Mouse (Mus musculus) retina, postnatal 1 day (tissue): ENCODE results near the gene Nav2.

ENCODE experiments used
- DNase-seq: peaks from one replicate; pipeline ENCODE4 v3.0.0-alpha.2; 2012

Nav2 gene

GRCm38 (mm10) chr7:49341151-49341918 lies 432.8 kb downstream of the Nav2 start:
- DNase-seq, result peak; percentile 57

GRCm38 (mm10) chr7:49341919-49342529 lies 433.5 kb downstream of the Nav2 start:
- no peak for DNase-seq

GRCm38 (mm10) chr7:49342556-49343080 lies 434.1 kb downstream of the Nav2 start:
- no peak for DNase-seq

- peak; percentile 26 for DNase-seq
These were observed 434.6 kb downstream of the Nav2 start for GRCm38 (mm10) chr7:49343081-49343600.

- no peak for DNase-seq
These were observed 435.4 kb downstream of the Nav2 start for GRCm38 (mm10) chr7:49343752-49344484.

GRCm38 (mm10) chr7:49347338-49348272 lies 439.1 kb downstream of the Nav2 start:
- no peak for DNase-seq

- no peak for DNase-seq
These were observed 440.1 kb downstream of the Nav2 start for GRCm38 (mm10) chr7:49348636-49349035.

- DNase-seq, result no peak
These were observed 441.9 kb downstream of the Nav2 start for GRCm38 (mm10) chr7:49350321-49351007.

GRCm38 (mm10) chr7:49351596-49352258 lies 443.2 kb downstream of the Nav2 start:
- no peak for DNase-seq

GRCm38 (mm10) chr7:49357441-49358165 lies 449.1 kb downstream of the Nav2 start:
- DNase-seq, result no peak

- DNase-seq, result no peak
These were observed 450.6 kb downstream of the Nav2 start for GRCm38 (mm10) chr7:49359120-49359519.

- no peak for DNase-seq
These were observed 452.1 kb downstream of the Nav2 start for GRCm38 (mm10) chr7:49360597-49360996.

GRCm38 (mm10) chr7:49361465-49362090 lies 453.1 kb downstream of the Nav2 start:
- DNase-seq, result no peak

GRCm38 (mm10) chr7:49364486-49365162 lies 456.1 kb downstream of the Nav2 start:
- DNase-seq, result peak; percentile 22

GRCm38 (mm10) chr7:49368590-49368989 lies 460.1 kb downstream of the Nav2 start:
- DNase-seq, result no peak

- DNase-seq, result no peak
These were observed 460.5 kb downstream of the Nav2 start for GRCm38 (mm10) chr7:49369006-49369405.

- DNase-seq, result peak; percentile 55
These were observed 461.4 kb downstream of the Nav2 start for GRCm38 (mm10) chr7:49369809-49370473.

GRCm38 (mm10) chr7:49371345-49371744 lies 462.8 kb downstream of the Nav2 start:
- DNase-seq, result no peak

GRCm38 (mm10) chr7:49371972-49372371 lies 463.5 kb downstream of the Nav2 start:
- no peak for DNase-seq
